ENCODE assay signal across 21 mouse cellular contexts in genomic region chr9:41478106-41478848, GRCm38 (mm10).
DNase-seq lines count a peak whose midpoint lies in the region; ATAC-seq and TF ChIP-seq lines count a peak whose summit lies in the region.
"Had no signal": no experiment of that assay in that cellular context is flagged by ENCODE, and none has a peak within 500 bp of the region (broad histone marks: within the 10 kb centered on the region; RNA-seq: fewer than 3 reads in every experiment).

No protein-coding gene starts in this region.

- no peak overlapping the region for H3K9ac ChIP-seq in heart, postnatal 0 days (replicated peaks; ENCODE audit: low read depth, low read length)
- H3K9ac ChIP-seq in lung, postnatal 0 days (replicated peaks; ENCODE audit: low read depth): no peak overlapping the region
- H3K9ac ChIP-seq: forebrain, embryonic 12.5 days; hindbrain, embryonic 14.5 days; liver, postnatal 0 days had no signal

- peak; percentile 43 for TF ChIP-seq CTCF in heart, postnatal 0 days (IDR thresholded peaks at IDR 0.05; ENCODE audit: low read depth)
- TF ChIP-seq CTCF in lung, postnatal 0 days (IDR thresholded peaks at IDR 0.05): peak; percentile 50
- TF ChIP-seq CTCF in Patski (IDR thresholded peaks at IDR 0.05): peak; percentile 20
- 0 out of 2 replicates have a peak, but pooled peaks have one; percentile 3 for TF ChIP-seq CTCF in cortical plate, adult 2 months (IDR thresholded peaks at IDR 0.05; ENCODE audit: extremely low read depth, insufficient read depth, low read length)

- intact Hi-C loops in heart, postnatal 25 days (cut with DNase I): loop anchor here (5.0 kb wide), 1 partner anchor 104 kb away; no protein-coding TSS in a partner anchor

- ATAC-seq in heart, postnatal 0 days (ENCODE audit: insufficient read depth, low read depth): no peak
- ATAC-seq in lung, postnatal 0 days: no peak
- no peak for ATAC-seq in Patski
- ATAC-seq: liver, postnatal 0 days had no signal

- H3K27me3 ChIP-seq in heart, postnatal 0 days (ENCODE audit: control insufficient read depth, insufficient read depth, low read length): no peaks in the 10 kb centered on the region
- H3K27me3 ChIP-seq in lung, postnatal 0 days (replicated peaks; ENCODE audit: insufficient read depth, low read length): no peaks in the 10 kb centered on the region
- no peaks in the 10 kb centered on the region for H3K27me3 ChIP-seq in Patski
- H3K27me3 ChIP-seq: forebrain, embryonic 12.5 days had no signal

- in situ Hi-C loops in Patski (cut with MboI; ENCODE audit: low pct_unique_long_range_greater_than_20kb): loop anchor here (5.0 kb wide), 2 partner anchors 104 to 259 kb away; no protein-coding TSS in a partner anchor

- H3K4me2 ChIP-seq in heart, postnatal 0 days (ENCODE audit: low read depth, low read length): no peak overlapping the region
- no peak overlapping the region for H3K4me2 ChIP-seq in lung, postnatal 0 days (replicated peaks; ENCODE audit: low read depth, low read length)
- H3K4me2 ChIP-seq: forebrain, embryonic 12.5 days; heart, embryonic 11.5 days; hindbrain, embryonic 14.5 days had no signal

- no peak for TF ChIP-seq EP300 in heart, postnatal 0 days (IDR thresholded peaks at IDR 0.05; ENCODE audit: low read depth)
- no peak for TF ChIP-seq EP300 in lung, postnatal 0 days (IDR thresholded peaks at IDR 0.05)

- POLR2A ChIA-PET in Patski (lab: Charles Lee): no interaction called here

- no peaks in the 10 kb centered on the region for H3K36me3 ChIP-seq in heart, postnatal 0 days (replicated peaks; ENCODE audit: control insufficient read depth, insufficient read depth, low read length)
- H3K36me3 ChIP-seq in lung, postnatal 0 days (ENCODE audit: insufficient read depth, low read length): no peaks in the 10 kb centered on the region
- H3K36me3 ChIP-seq: forebrain, embryonic 12.5 days had no signal

- no peak for DNase-seq in heart, postnatal 0 days (ENCODE audit: low spot score)
- DNase-seq in heart, postnatal 25 days (ENCODE audit: low spot score): no peak
- no peak for DNase-seq in lung, postnatal 0 days (ENCODE audit: low spot score)
- no peak for DNase-seq in lung, postnatal 4 days
- DNase-seq in Patski (ENCODE audit: low read depth, low spot score): no peak
- DNase-seq in layer of hippocampus, adult 8-10 months (ENCODE audit: low spot score in 2 of 2): no peak
- DNase-seq: adrenal gland, postnatal 10 days; cerebellum, adult 11 months; cerebellum, postnatal 14 days; embryo, embryonic 11 days; gastrocnemius, postnatal 10 days; kidney, adult 11 months; liver, postnatal 0 days; lung, postnatal 36 days; right cerebral cortex, postnatal 25 days had no signal

- CTCF ChIA-PET in Patski (lab: Charles Lee): interaction anchor here (1.4 kb wide), 1 partner anchor 110 kb away, joined by 3 read pairs; no protein-coding TSS in a partner anchor

- 59% methylated on average over 7 of the region's 7 CpGs for WGBS in heart, postnatal 0 days
- 83% methylated on average over 7 of the region's 7 CpGs for WGBS in lung, postnatal 0 days

- peaks cover 5% of the 10 kb centered on the region; the same call in 1 of the 2 replicates for H3K4me1 ChIP-seq in heart, postnatal 0 days (ENCODE audit: control insufficient read depth, insufficient read depth)
- H3K4me1 ChIP-seq in lung, postnatal 0 days (ENCODE audit: insufficient read depth, low read depth, low read length): no peaks in the 10 kb centered on the region; the same call in 1 of the 2 replicates
- H3K4me1 ChIP-seq in cortical plate, adult 2 months (ENCODE audit: control insufficient read depth, insufficient read depth, low read length): peaks cover 4% of the 10 kb centered on the region; the same call in 1 of the 2 replicates

- no peaks in the 10 kb centered on the region for H3K9me3 ChIP-seq in heart, postnatal 0 days (replicated peaks; ENCODE audit: control insufficient read depth, low read length)
- no peaks in the 10 kb centered on the region for H3K9me3 ChIP-seq in lung, postnatal 0 days (ENCODE audit: low read length)
- H3K9me3 ChIP-seq: forebrain, embryonic 12.5 days; limb, embryonic 10.5 days had no signal

- no peak overlapping the region for H3K27ac ChIP-seq in heart, postnatal 0 days (ENCODE audit: low read depth)
- no peak overlapping the region for H3K27ac ChIP-seq in lung, postnatal 0 days (ENCODE audit: low read length)
- no peak overlapping the region for H3K27ac ChIP-seq in cortical plate, adult 2 months (ENCODE audit: insufficient read depth, low read length)
- H3K27ac ChIP-seq: forebrain, embryonic 12.5 days; hindbrain, embryonic 14.5 days; limb, embryonic 10.5 days had no signal

- TF ChIP-seq POLR2A in cortical plate, adult 2 months (IDR thresholded peaks at IDR 0.05; ENCODE audit: extremely low read depth, insufficient read depth, low read length): no peak

- H3K4me3 ChIP-seq in heart, postnatal 0 days (ENCODE audit: low read depth, low read length): no peak overlapping the region
- no peak overlapping the region for H3K4me3 ChIP-seq in lung, postnatal 0 days (ENCODE audit: low read depth, low read length)
- H3K4me3 ChIP-seq in cortical plate, adult 2 months (ENCODE audit: insufficient read depth, low read length): no peak overlapping the region
- H3K4me3 ChIP-seq: forebrain, embryonic 12.5 days; limb, embryonic 10.5 days; myocyte had no signal
